Mouse (Mus musculus): ENCODE results near the gene Lypd3. TPM values are rescaled to one million over a fixed set of nuclear protein-coding genes. Genes with fewer than 3 reads are reported as not detected.
A peak's percentile ranks its signal among the peaks of the same experiment; 100 is the strongest.

Lypd3 gene
- polyA plus RNA-seq, 1 experiment from 2014 or later = 0.22 TPM

DNA sequence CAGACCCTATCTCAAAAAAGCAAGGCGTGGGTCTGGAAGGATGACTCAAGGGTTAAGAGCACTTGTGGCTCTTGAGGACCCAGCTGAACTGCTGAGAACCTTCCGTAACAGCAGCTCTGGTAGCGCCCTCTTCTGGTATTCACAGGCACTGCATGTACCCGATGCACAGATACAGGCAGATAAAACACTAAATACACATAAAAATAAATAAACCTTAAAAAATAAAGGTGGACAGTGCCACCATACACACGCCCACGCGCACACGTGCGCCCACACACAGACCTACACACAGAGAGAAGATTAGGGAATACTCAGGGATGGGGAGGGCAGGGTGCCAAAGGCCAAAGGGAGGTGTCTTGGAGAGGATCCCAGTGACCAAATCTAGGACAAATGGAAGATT, 6.1 kb downstream of the Lypd3 start:
- peaks cover 13% of the 10 kb centered on the region for H3K4me1 ChIP-seq (replicated peaks)
- no peak overlapping the region for H3K9ac ChIP-seq
- H3K4me3 ChIP-seq = no peak overlapping the region
- ATAC-seq (ENCODE audit: low read depth) = no peak
- H3K36me3 ChIP-seq = no peaks in the 10 kb centered on the region
- H3K4me2 ChIP-seq = no peak overlapping the region
- H3K27me3 ChIP-seq = peaks cover 54% of the 10 kb centered on the region
- H3K27ac ChIP-seq (replicated peaks) = no peak overlapping the region
- no peaks in the 10 kb centered on the region for H3K9me3 ChIP-seq
- WGBS = 10% methylated on average over 9 of the region's 9 CpGs

DNA sequence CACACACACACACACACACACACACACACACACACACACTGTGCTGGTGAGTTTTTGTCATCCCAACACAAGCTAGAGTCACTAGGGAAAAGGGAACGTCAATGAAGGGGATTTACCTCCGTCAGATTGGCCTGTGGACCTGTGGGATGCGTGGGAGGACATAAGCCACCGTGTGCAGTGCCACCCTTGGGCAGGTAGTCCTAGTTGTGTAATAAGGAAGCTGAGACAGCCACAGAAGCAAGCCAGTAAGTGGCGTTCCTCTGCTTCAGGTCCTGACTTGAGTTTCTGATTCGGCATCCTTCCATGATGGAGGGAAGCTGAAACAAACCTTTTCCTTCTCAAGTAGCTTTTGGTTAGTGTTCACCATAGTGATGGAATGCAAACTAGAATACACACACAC, 8.1 kb downstream of the Lypd3 start:
- H3K36me3 ChIP-seq = no peaks in the 10 kb centered on the region

DNA sequence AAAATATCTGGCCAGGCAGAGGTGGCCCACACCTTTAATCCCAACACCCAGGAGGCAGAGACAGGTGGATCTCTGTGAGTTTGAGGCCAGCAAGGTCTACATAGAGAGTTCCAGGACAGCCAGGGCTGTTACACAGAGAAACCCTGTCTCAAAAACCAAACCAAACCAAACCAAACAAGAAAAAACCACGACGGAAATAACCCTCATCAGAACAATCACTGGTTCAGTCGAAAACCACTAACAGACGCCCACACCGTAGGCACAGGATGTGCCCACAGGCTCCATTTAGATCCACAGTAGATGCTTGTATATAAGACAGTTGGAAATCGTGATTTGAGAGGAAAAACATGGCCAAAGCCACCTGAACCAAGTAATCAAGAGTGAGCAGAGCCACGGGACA, 8.6 kb downstream of the Lypd3 start:
- Histone ChIP-seq H3K4me3 (no peak overlapping the region), H3K9ac (no peak overlapping the region), H3K36me3 (no peaks in the 10 kb centered on the region), H3K27ac (replicated peaks) (no peak overlapping the region), H3K4me2 (no peak overlapping the region), H3K4me1 (replicated peaks) (no peaks in the 10 kb centered on the region), H3K27me3 (peaks cover 29% of the 10 kb centered on the region), H3K9me3 (no peaks in the 10 kb centered on the region)
- WGBS = 76% methylated on average over 7 of the region's 7 CpGs
- ATAC-seq (ENCODE audit: low read depth) = no peak

More for the DNA sequence above, 8.1 kb downstream of the Lypd3 start:
- peaks cover 34% of the 10 kb centered on the region for H3K27me3 ChIP-seq
- H3K4me3 ChIP-seq = no peak overlapping the region
- no peaks in the 10 kb centered on the region for H3K9me3 ChIP-seq
- H3K4me1 ChIP-seq (replicated peaks) = no peaks in the 10 kb centered on the region
- H3K9ac ChIP-seq = no peak overlapping the region
- H3K4me2 ChIP-seq = no peak overlapping the region
- no peak for ATAC-seq (ENCODE audit: low read depth)
- WGBS = 92% methylated on average over 6 of the region's 6 CpGs
- no peak overlapping the region for H3K27ac ChIP-seq (replicated peaks)

DNA sequence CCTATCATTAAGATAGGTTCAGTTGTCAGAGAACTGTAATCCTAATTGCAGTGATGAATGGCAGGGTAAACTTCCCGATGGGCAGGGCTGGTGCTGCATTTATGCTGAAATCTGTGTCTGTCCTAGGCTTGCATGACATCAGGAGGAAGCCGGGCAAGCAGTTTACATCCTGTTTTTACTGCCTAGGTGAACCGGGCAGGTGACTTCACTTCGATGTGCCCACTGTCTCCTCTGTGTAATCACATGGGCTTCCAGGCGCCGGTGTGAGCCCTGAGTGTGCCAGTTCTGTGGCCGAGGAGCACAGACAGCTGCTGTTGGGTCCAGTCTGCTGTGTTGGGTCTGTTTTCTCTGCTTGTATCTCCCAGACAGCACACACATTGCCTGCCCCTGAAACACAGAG, 10.1 kb downstream of the Lypd3 start:
- H3K27me3 ChIP-seq = peaks cover 16% of the 10 kb centered on the region
- no peak for ATAC-seq (ENCODE audit: low read depth)
- H3K27ac ChIP-seq (replicated peaks) = no peak overlapping the region
- WGBS = 82% methylated on average over 7 of the region's 7 CpGs
- no peak overlapping the region for H3K4me3 ChIP-seq
- H3K4me1 ChIP-seq (replicated peaks) = no peaks in the 10 kb centered on the region
- H3K4me2 ChIP-seq = no peak overlapping the region
- H3K9ac ChIP-seq = no peak overlapping the region
- no peaks in the 10 kb centered on the region for H3K9me3 ChIP-seq
- H3K36me3 ChIP-seq = no peaks in the 10 kb centered on the region

DNA sequence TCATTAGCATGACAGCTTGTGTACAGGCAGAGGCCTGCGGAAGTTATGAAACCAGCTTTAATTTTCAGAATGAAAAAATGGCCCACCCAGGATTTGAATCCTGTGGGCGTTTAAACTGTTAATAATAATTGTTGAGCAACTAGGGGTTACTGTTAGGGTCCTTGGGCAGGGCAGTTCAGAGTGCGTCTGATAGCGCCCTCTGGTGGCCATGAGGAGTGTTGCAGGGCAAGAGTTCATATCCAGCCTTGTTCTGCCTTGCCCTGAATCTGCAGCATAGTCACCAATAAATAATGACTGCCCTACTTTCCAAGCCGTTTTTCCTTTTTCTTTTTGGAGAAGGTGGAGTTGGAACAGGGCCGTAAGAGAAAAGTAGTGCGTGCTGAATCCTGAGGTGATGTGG, 17.3 kb downstream of the Lypd3 start:
- H3K9ac ChIP-seq = no peak overlapping the region
- H3K9me3 ChIP-seq = no peaks in the 10 kb centered on the region
- no peaks in the 10 kb centered on the region for H3K4me1 ChIP-seq (replicated peaks)
- 25% methylated on average over 7 of the region's 7 CpGs for WGBS
- H3K4me2 ChIP-seq = no peak overlapping the region
- H3K27ac ChIP-seq (replicated peaks) = no peak overlapping the region
- H3K27me3 ChIP-seq = no peaks in the 10 kb centered on the region
- no peak for ATAC-seq (ENCODE audit: low read depth)
- no peak overlapping the region for H3K4me3 ChIP-seq
- no peaks in the 10 kb centered on the region for H3K36me3 ChIP-seq

DNA sequence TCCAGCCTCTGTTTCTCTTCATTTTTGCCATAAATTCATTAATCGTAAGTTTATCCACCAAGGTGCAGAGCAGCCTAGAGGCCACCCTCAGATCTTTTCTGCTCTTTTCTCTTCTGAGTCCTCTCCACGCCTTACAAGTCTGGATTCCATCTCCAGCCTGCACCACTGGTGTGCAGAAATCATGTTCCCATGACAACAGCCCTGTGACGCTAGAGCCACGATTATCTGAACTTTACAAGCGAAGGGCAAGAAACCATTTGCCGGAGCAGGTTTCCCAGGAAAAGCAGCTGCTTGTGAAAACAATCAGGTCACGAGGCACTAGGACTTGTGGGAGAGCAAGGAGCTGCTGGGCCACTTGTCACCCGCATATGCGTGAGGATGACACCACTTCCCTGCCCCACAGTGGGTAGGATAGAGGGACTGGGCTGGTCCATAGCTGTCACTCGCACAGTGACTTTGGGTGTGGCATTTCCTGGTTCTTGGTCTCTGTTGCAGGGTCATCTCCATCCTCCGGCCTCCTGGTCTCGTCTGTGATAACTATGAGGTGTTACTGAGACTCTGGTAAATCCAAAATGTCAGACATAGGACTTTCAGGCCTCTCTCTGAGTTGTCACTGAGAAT, 23.5 kb downstream of the Lypd3 start:
- Histone ChIP-seq H3K27ac (replicated peaks) (no peak overlapping the region), H3K36me3 (no peaks in the 10 kb centered on the region), H3K4me2 (no peak overlapping the region), H3K4me3 (no peak overlapping the region), H3K27me3 (no peaks in the 10 kb centered on the region), H3K9me3 (no peaks in the 10 kb centered on the region), H3K4me1 (replicated peaks) (no peaks in the 10 kb centered on the region; the same call in 1 of the 2 replicates), H3K9ac (no peak overlapping the region)
- ATAC-seq (ENCODE audit: low read depth) = peak; percentile 53; the same call in 1 of the 2 replicates
- WGBS = 62% methylated on average over 12 of the region's 12 CpGs

DNA sequence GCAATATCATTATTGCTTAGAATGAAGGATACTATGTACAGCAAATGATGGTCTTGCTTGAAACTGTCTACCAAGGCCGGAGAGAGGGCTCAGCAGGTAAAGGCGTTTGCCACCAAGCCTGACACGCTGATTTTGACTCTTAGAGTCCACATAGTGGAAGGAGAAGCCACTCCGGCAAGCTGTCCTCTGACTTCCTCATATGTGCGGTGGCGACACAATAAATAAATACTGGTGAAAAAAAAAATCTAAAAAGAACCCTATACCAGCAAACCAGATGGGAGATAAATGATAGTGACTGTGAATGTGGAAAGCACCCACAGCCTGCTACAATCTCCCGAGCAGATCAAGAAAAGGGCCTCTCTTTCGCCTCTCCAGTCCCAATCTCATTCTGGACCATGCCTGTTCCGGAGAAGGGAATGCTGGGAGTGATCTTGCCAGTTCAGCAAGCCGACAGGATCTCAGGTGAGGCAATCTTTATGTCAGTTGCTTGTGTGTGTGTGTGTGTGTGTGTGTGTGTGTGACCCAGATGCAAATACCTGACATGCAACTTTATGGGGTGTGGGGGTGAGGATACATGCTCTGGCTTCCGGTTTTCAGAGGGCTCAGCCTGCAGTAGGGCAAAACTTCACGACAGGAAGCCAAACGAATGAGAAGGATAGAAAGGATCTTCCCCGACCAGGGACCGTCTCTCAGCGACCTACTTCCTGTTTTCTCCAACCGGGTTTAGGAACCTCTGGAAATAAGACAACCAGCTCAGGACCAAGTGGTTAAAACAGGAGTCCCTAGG, 25.0 kb downstream of the Lypd3 start:
- H3K36me3 ChIP-seq = no peaks in the 10 kb centered on the region
- no peak overlapping the region for H3K4me3 ChIP-seq
- H3K27me3 ChIP-seq = no peaks in the 10 kb centered on the region
- 79% methylated on average over 17 of the region's 17 CpGs for WGBS
- H3K9me3 ChIP-seq = no peaks in the 10 kb centered on the region
- no peak for ATAC-seq (ENCODE audit: low read depth)
- no peak overlapping the region for H3K9ac ChIP-seq
- H3K27ac ChIP-seq (replicated peaks) = no peak overlapping the region
- no peaks in the 10 kb centered on the region; the same call in 1 of the 2 replicates for H3K4me1 ChIP-seq (replicated peaks)
- no peak overlapping the region for H3K4me2 ChIP-seq

DNA sequence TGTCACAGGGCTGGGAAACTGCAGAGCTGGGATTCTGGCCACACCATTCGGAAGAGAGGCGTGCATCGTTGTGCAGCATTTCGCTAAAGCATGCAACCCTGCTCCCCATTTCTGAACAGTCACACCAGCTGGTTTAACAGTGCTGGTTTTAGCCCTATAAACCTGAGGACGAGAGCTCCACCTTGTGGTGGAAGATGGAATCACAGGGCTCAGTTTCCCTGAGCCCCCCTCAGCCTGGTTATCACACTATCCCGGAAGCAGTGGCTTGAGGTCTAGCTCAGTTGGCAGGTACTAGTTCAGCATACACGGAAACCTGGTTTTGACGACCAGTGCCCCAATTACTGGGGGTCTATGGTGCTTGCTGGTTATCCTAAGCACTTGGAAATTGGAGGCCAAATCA, 26.2 kb downstream of the Lypd3 start:
- Histone ChIP-seq H3K4me3 (no peak overlapping the region), H3K36me3 (no peaks in the 10 kb centered on the region), H3K27ac (replicated peaks) (no peak overlapping the region), H3K4me2 (no peak overlapping the region), H3K9ac (no peak overlapping the region), H3K9me3 (no peaks in the 10 kb centered on the region), H3K27me3 (no peaks in the 10 kb centered on the region), H3K4me1 (replicated peaks) (no peaks in the 10 kb centered on the region; the same call in 1 of the 2 replicates)
- 17% methylated on average over 8 of the region's 8 CpGs for WGBS
- ATAC-seq (ENCODE audit: low read depth) = 0 out of 2 replicates have a peak, but pooled peaks have one; percentile 19

DNA sequence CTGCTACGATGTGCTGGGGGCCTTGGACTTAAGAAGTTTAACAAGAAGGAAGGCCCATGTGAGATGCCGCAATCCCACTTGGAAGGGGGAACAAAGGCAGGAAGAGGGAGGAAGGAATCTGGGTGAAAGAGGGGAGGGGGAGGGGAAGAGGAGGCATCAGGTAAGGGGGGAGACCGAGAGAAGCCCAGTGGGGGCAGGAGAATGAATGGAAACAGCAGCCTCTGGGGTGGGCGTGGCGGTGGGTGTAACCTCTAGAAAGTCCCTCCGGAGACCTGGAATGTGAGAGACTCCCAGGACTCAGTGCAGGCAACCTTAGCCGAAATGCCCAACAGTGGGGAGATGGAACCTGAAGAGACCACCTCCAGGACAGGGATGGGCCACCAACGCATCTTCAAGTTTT, 28.0 kb downstream of the Lypd3 start:
- H3K4me3 ChIP-seq = no peak overlapping the region
- no peaks in the 10 kb centered on the region for H3K36me3 ChIP-seq
- H3K4me2 ChIP-seq = no peak overlapping the region
- no peak overlapping the region for H3K27ac ChIP-seq (replicated peaks)
- WGBS = 48% methylated on average over 8 of the region's 8 CpGs
- no peak overlapping the region for H3K9ac ChIP-seq
- no peaks in the 10 kb centered on the region for H3K9me3 ChIP-seq
- H3K4me1 ChIP-seq (replicated peaks) = no peaks in the 10 kb centered on the region; the same call in 1 of the 2 replicates
- ATAC-seq (ENCODE audit: low read depth) = no peak
- H3K27me3 ChIP-seq = no peaks in the 10 kb centered on the region

DNA sequence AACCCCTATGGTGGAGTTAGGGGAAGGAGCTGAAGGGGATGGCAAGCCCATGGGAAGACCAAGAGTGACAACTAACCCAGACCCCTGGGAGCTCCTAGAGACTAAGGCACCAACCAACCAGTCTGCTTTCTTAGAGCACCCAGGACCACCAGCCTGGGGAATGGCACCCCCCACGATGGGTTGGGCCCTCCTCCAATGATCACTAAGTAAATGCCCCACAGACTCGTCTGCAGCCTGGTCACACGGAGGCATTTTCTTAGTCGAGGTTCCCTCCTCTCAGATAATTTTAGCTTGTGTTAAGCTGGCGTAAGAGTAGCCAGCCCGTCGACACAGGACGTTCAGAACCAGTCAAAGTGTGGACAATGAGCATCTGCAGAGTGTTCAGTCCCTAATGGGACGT, 28.6 kb downstream of the Lypd3 start:
- Histone ChIP-seq H3K4me3 (no peak overlapping the region), H3K27me3 (no peaks in the 10 kb centered on the region), H3K4me2 (no peak overlapping the region), H3K36me3 (no peaks in the 10 kb centered on the region), H3K9me3 (no peaks in the 10 kb centered on the region), H3K27ac (replicated peaks) (no peak overlapping the region), H3K4me1 (replicated peaks) (no peaks in the 10 kb centered on the region; the same call in 1 of the 2 replicates), H3K9ac (no peak overlapping the region)
- no peak for ATAC-seq (ENCODE audit: low read depth)
- WGBS = 80% methylated on average over 9 of the region's 9 CpGs

DNA sequence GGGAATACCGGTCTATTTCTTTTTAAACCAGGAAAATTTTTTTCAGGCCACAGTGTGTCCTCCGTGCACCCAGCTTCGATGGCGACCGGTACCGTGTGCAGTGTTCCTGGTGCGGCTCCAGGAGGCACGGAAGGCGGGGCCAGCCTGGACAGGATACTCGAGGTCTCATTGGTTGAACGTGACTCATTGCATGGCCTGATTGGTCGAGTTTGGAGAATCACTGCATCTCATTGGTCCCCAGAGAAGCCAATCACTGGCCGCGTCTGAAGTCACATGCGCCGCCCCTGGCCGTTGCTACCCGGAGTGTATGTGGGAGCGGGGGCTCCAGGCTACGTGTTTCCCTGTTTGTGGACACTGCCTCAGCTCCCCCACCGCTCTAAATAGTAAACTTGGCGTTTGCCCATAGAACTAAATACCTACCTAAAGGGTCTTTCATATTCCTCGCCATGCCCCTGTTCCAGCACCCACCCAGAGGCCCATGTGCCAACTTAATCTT, 35.6 kb downstream of the Lypd3 start:
- no peak overlapping the region for H3K27ac ChIP-seq (replicated peaks)
- H3K4me3 ChIP-seq = no peak overlapping the region
- no peak overlapping the region for H3K9ac ChIP-seq
- 89% methylated on average over 23 of the region's 23 CpGs for WGBS
- H3K4me2 ChIP-seq = no peak overlapping the region
- H3K36me3 ChIP-seq = no peaks in the 10 kb centered on the region
- ATAC-seq (ENCODE audit: low read depth) = no peak
- no peaks in the 10 kb centered on the region for H3K4me1 ChIP-seq (replicated peaks)
- no peaks in the 10 kb centered on the region for H3K27me3 ChIP-seq
- no peaks in the 10 kb centered on the region for H3K9me3 ChIP-seq

DNA sequence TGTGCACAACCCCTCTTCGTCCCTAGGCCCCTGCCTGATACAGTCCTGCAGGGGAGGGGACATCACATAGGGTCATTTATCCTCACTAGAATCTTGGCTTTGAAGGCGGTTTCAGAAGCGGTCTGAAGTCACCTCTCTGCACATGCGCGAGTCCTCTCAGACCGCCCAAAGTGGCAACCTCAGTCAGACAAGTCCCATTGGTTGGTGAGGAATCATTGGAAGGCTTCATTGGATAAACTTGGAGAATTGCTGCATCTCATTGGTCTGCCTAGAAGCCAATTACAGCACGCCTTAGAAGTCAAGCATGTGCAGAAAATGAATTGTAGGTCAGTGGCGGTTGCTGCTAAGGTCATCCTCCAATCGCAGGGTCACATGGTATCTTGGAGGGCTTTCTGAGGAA, 40.2 kb downstream of the Lypd3 start, which contains the start of gene Tex101:
TSS of gene Tex101 (minus strand) at position 101 of the 400 bp plus-strand sequence.
- WGBS = 89% methylated on average over 9 of the region's 9 CpGs

More for the DNA sequence above, 40.2 kb downstream of the Lypd3 start, which contains the start of gene Tex101:
- Histone ChIP-seq H3K27ac (replicated peaks) (no peak within 1 kb of the TSS), H3K4me1 (replicated peaks) (no peaks in the 10 kb centered on the region), H3K36me3 (no peaks in the 10 kb centered on the region), H3K9ac (no peak within 1 kb of the TSS), H3K4me2 (no peak within 1 kb of the TSS), H3K9me3 (no peaks in the 10 kb centered on the region), H3K4me3 (no peak within 1 kb of the TSS), H3K27me3 (no peaks in the 10 kb centered on the region)
- no peak for ATAC-seq (ENCODE audit: low read depth)

All from neural tube, embryonic 13.5 days (tissue).